Mouse (Mus musculus) gastrocnemius, adult 18-20 months (tissue): Measurements from ENCODE around the gene Fstl1. TPM values are rescaled to one million over a fixed set of nuclear protein-coding genes. Genes with fewer than 3 reads are reported as not detected.
A peak's percentile ranks its signal among the peaks of the same experiment; 100 is the strongest.

ENCODE experiments used
- DNase-seq: peaks from one replicate; pipeline ENCODE4 v3.0.0; 2021; ENCODE audit warnings: low spot score
- total RNA-seq, 2 experiments: library from RNA; stranded (reverse); gene quantifications; 2 replicates each; pipeline ENCODE4 v1.2.3; 2021

Gene Fstl1
- total RNA-seq, 2 experiments from 2014 or later: 25.3 to 36.5 TPM

- DNase-seq: peak; percentile 81
Observed at GRCm38 (mm10) chr16:37867791-37868505, 91.3 kb downstream of the Fstl1 start, which contains the start of gene Lrrc58. Lrrc58 (plus strand) TSS chr16:37868389.

- DNase-seq: peak; percentile 53
Observed at GRCm38 (mm10) chr16:37868506-37869469, 92.1 kb downstream of the Fstl1 start.

- DNase-seq: peak; percentile 22
Observed at GRCm38 (mm10) chr16:37869470-37870231, 93.0 kb downstream of the Fstl1 start.

- DNase-seq: peak; percentile 65
Observed at GRCm38 (mm10) chr16:37871112-37871715, 94.5 kb downstream of the Fstl1 start.

GRCm38 (mm10) chr16:37874501-37875235 lies 98.0 kb downstream of the Fstl1 start:
- no peak for DNase-seq

- DNase-seq: no peak
Observed at GRCm38 (mm10) chr16:37877406-37877805, 100.7 kb downstream of the Fstl1 start.

GRCm38 (mm10) chr16:37878951-37879505 lies 102.4 kb downstream of the Fstl1 start:
- DNase-seq: no peak

- no peak for DNase-seq
Observed at GRCm38 (mm10) chr16:37879750-37880419, 103.2 kb downstream of the Fstl1 start.

- no peak for DNase-seq
Observed at GRCm38 (mm10) chr16:37881168-37881567, 104.5 kb downstream of the Fstl1 start.

Other genes with a start within 250 kb of the Fstl1 start
- 10 to 100 TPM; 10.6 to 14.4 TPM for gene Gtf2e1, start 237.1 kb upstream of the Fstl1 start, total RNA-seq
- 1 to 10 TPM; 6.8 to 8.6 TPM for gene Rabl3, start 237.0 kb upstream of the Fstl1 start, total RNA-seq
- under 1 TPM; 0.43 to 0.57 TPM for gene Hgd, start 196.7 kb upstream of the Fstl1 start, total RNA-seq
- gene Ndufb4, start 122.4 kb upstream of the Fstl1 start, total RNA-seq: 100 to 1,000 TPM; 198 to 200 TPM
- not detected for gene Gm36028, start 84.3 kb downstream of the Fstl1 start, total RNA-seq
- 10 to 100 TPM; 42.6 to 46.2 TPM for gene Lrrc58, start 91.5 kb downstream of the Fstl1 start, total RNA-seq
- not detected for gene Gpr156, start 139.6 kb downstream of the Fstl1 start, total RNA-seq